Mouse (Mus musculus) MEL (cell line): ENCODE measurements around the gene Grin2b. TPM values are rescaled to one million over a fixed set of nuclear protein-coding genes. Genes with fewer than 3 reads are reported as not detected.

ENCODE experiments used
- DNase-seq: peaks from one replicate; pipeline ENCODE4 v3.0.0; 2011; ENCODE audit warnings: low read depth, low spot score
- H3K27ac ChIP-seq: 2 replicates; pipeline ENCODE4 v1.5.1; 2012; ENCODE audit warnings: low read depth, mild to moderate bottlenecking, control low read depth, low read length, moderate library complexity; ENCODE audit not compliant: control insufficient read depth
- H3K27me3 ChIP-seq, 2 experiments: fragments of 150-350 bp in 1 of 2; sonication (generic) in 1 of 2; 2 replicates each; pipeline ENCODE4 v1.6.1; 2012; ENCODE audit warnings: low read length in 2 of 2, mild to moderate bottlenecking in 2 of 2, improper control_type of control experiment in 1 of 2, moderate library complexity in 1 of 2; ENCODE audit not compliant: insufficient read depth in 2 of 2, control insufficient read depth in 1 of 2
- H3K36me3 ChIP-seq, 2 experiments: 2 replicates each; pipeline ENCODE4 v1.6.1; 2012 to 2014; ENCODE audit warnings: low read length in 2 of 2, improper control_type of control experiment in 1 of 2, inconsistent platforms in 1 of 2, mild to moderate bottlenecking in 1 of 2; ENCODE audit not compliant: insufficient read depth in 2 of 2, control insufficient read depth in 1 of 2
- H3K4me1 ChIP-seq, 2 experiments: fragments of 150-350 bp in 1 of 2; sonication (generic) in 1 of 2; 2 replicates each; pipeline ENCODE4 v1.6.1; 2012; ENCODE audit warnings: low read length in 2 of 2, improper control_type of control experiment in 1 of 2, mild to moderate bottlenecking in 1 of 2; ENCODE audit not compliant: insufficient read depth in 2 of 2, control insufficient read depth in 1 of 2
- H3K4me3 ChIP-seq, 2 experiments: fragments of 150-350 bp in 1 of 2; sonication (generic) in 1 of 2; 2 replicates each; pipeline ENCODE4 v1.5.1; 2012; ENCODE audit warnings: low read depth in 2 of 2, low read length in 2 of 2, mild to moderate bottlenecking in 2 of 2, moderate library complexity in 2 of 2, control low read depth in 1 of 2, improper control_type of control experiment in 1 of 2; ENCODE audit not compliant: control insufficient read depth in 1 of 2, insufficient read depth in 1 of 2
- H3K79me2 ChIP-seq: 2 replicates; pipeline ENCODE4 v1.6.1; 2012; ENCODE audit warnings: mild to moderate bottlenecking, low read length, moderate library complexity; ENCODE audit not compliant: control insufficient read depth, poor library complexity, insufficient read depth
- H3K9ac ChIP-seq: 2 replicates; pipeline ENCODE4 v1.6.1; 2012; ENCODE audit warnings: low read depth, mild to moderate bottlenecking, control low read depth, low read length, moderate library complexity; ENCODE audit not compliant: control insufficient read depth, poor library complexity, severe bottlenecking
- H3K9me3 ChIP-seq: fragments of 150-350 bp; sonication (generic); replicated peaks from 2 replicates; pipeline ENCODE4 v1.6.1; 2012; ENCODE audit warnings: mild to moderate bottlenecking, low read length, improper control_type of control experiment, moderate library complexity; ENCODE audit not compliant: insufficient read depth
- BHLHE40 ChIP-seq: IDR thresholded peaks from 2 replicates; pipeline ENCODE4 v1.6.1; 2012; ENCODE audit warnings: low read depth, mild to moderate bottlenecking, inconsistent platforms, low read length, improper control_type of control experiment, borderline replicate concordance
- CHD1 ChIP-seq: IDR thresholded peaks from 2 replicates; pipeline ENCODE4 v1.6.1; 2012; ENCODE audit warnings: low read depth, mild to moderate bottlenecking, inconsistent platforms, low read length, improper control_type of control experiment
- CHD2 ChIP-seq: IDR thresholded peaks from 2 replicates; pipeline ENCODE4 v1.6.1; 2011; ENCODE audit warnings: low read length, improper control_type of control experiment
- CTCF ChIP-seq, 3 experiments: IDR thresholded peaks in 2 of 3; conservative IDR thresholded peaks in 1 of 3; 2 replicates each; pipeline ENCODE4 v1.5.1; 2011 to 2012; ENCODE audit warnings: low read length in 3 of 3, low read depth in 2 of 3, mild to moderate bottlenecking in 2 of 3, improper control_type of control experiment in 1 of 3, inconsistent platforms in 1 of 3, mixed read lengths in 1 of 3, moderate library complexity in 1 of 3; ENCODE audit not compliant: control insufficient read depth in 1 of 3, insufficient read depth in 1 of 3, poor library complexity in 1 of 3, severe bottlenecking in 1 of 3
- ELF1 ChIP-seq: IDR thresholded peaks from 2 replicates; pipeline ENCODE4 v1.6.1; 2014; ENCODE audit warnings: low read depth, mild to moderate bottlenecking, inconsistent platforms, low read length, improper control_type of control experiment, moderate library complexity
- EP300 ChIP-seq, 2 experiments: IDR thresholded peaks; 2 replicates each; pipeline ENCODE4 v1.6.1; 2011; ENCODE audit warnings: improper control_type of control experiment in 2 of 2, low read length in 2 of 2, low read depth in 1 of 2, mild to moderate bottlenecking in 1 of 2
- ETS1 ChIP-seq: IDR thresholded peaks from 2 replicates; pipeline ENCODE4 v1.6.1; 2012; ENCODE audit warnings: low read depth, mild to moderate bottlenecking, inconsistent platforms, low read length, improper control_type of control experiment, moderate library complexity
- GATA1 ChIP-seq: IDR thresholded peaks from 2 replicates; pipeline ENCODE4 v1.6.1; 2011; ENCODE audit warnings: low read depth, low read length, improper control_type of control experiment
- HCFC1 ChIP-seq: IDR thresholded peaks from 2 replicates; pipeline ENCODE4 v1.6.1; 2012; ENCODE audit warnings: low read depth, mild to moderate bottlenecking, inconsistent platforms, low read length, improper control_type of control experiment, moderate library complexity
- JUND ChIP-seq: IDR thresholded peaks from 2 replicates; pipeline ENCODE4 v1.6.1; 2011; ENCODE audit warnings: low read depth, mild to moderate bottlenecking, improper control_type of control experiment, low read length
- MAX ChIP-seq: IDR thresholded peaks from 2 replicates; pipeline ENCODE4 v1.6.1; 2011; ENCODE audit warnings: low read length, improper control_type of control experiment
- MEF2A ChIP-seq: IDR thresholded peaks from 2 replicates; pipeline ENCODE4 v1.6.1; 2014; ENCODE audit warnings: low read depth, mild to moderate bottlenecking, inconsistent platforms, low read length, improper control_type of control experiment; ENCODE audit not compliant: poor library complexity, insufficient replicate concordance, severe bottlenecking; ENCODE audit errors: extremely low read depth
- MYC ChIP-seq: IDR thresholded peaks from 2 replicates; pipeline ENCODE4 v1.6.1; 2011; ENCODE audit warnings: low read depth, mild to moderate bottlenecking, low read length, improper control_type of control experiment, moderate library complexity
- NELFE ChIP-seq: IDR thresholded peaks from 2 replicates; pipeline ENCODE4 v1.6.1; 2011; ENCODE audit warnings: low read depth, low read length, improper control_type of control experiment
- POLR2AphosphoS2 ChIP-seq: IDR thresholded peaks from 2 replicates; pipeline ENCODE4 v1.6.1; 2011; ENCODE audit warnings: low read length, improper control_type of control experiment
- POLR2AphosphoS5 ChIP-seq: IDR thresholded peaks from 2 replicates; pipeline ENCODE4 v1.6.1; 2012; ENCODE audit warnings: low read depth, borderline replicate concordance, mild to moderate bottlenecking, inconsistent platforms, low read length, moderate library complexity, mixed read lengths
- RAD21 ChIP-seq: IDR thresholded peaks from 2 replicates; pipeline ENCODE4 v1.6.1; 2011; ENCODE audit warnings: mild to moderate bottlenecking, low read depth, low read length, improper control_type of control experiment
- RCOR1 ChIP-seq: IDR thresholded peaks from 2 replicates; pipeline ENCODE4 v1.6.1; 2012; ENCODE audit warnings: low read depth, mild to moderate bottlenecking, inconsistent platforms, low read length, improper control_type of control experiment
- SMC3 ChIP-seq: IDR thresholded peaks from 2 replicates; pipeline ENCODE4 v1.6.1; 2011; ENCODE audit warnings: low read depth, low read length, improper control_type of control experiment
- TAL1 ChIP-seq: IDR thresholded peaks from 2 replicates; pipeline ENCODE4 v1.6.1; 2012; ENCODE audit warnings: mild to moderate bottlenecking, inconsistent platforms, low read length, moderate library complexity, mixed read lengths
- TCF12 ChIP-seq: IDR thresholded peaks from 2 replicates; pipeline ENCODE4 v1.6.1; 2014; ENCODE audit warnings: low read depth, mild to moderate bottlenecking, inconsistent platforms, low read length, improper control_type of control experiment, moderate library complexity
- UBTF ChIP-seq: IDR thresholded peaks from 2 replicates; pipeline ENCODE4 v1.6.1; 2012; ENCODE audit warnings: low read depth, mild to moderate bottlenecking, inconsistent platforms, low read length, improper control_type of control experiment, moderate library complexity, borderline replicate concordance; ENCODE audit not compliant: insufficient read depth
- USF2 ChIP-seq, 2 experiments: IDR thresholded peaks; 2 replicates each; pipeline ENCODE4 v1.6.1; 2011 to 2012; ENCODE audit warnings: improper control_type of control experiment in 2 of 2, low read length in 2 of 2, borderline replicate concordance in 1 of 2, inconsistent platforms in 1 of 2, low read depth in 1 of 2, mild to moderate bottlenecking in 1 of 2; ENCODE audit not compliant: insufficient read depth in 1 of 2
- ZMIZ1 ChIP-seq: IDR thresholded peaks from 2 replicates; pipeline ENCODE4 v1.6.1; 2012; ENCODE audit warnings: low read depth, mild to moderate bottlenecking, inconsistent platforms, low read length, improper control_type of control experiment, moderate library complexity
- polyA plus RNA-seq, 2 experiments: library from polyadenylated mRNA; stranded (reverse) in 1 of 2; unstranded in 1 of 2; fragments of >175 nt in 1 of 2; fragments of >200 nt in 1 of 2; gene quantifications; 2 replicates each; pipeline versions ENCODE4 v1.2.1 to v1.2.4; 2012; ENCODE audit warnings: low replicate concordance in 2 of 2, low read depth in 1 of 2; ENCODE audit not compliant: insufficient read length in 2 of 2, insufficient read depth in 1 of 2, missing spikeins in 1 of 2
- total RNA-seq: library from RNA; depleted of rRNA; stranded (reverse); fragments of 300-350 nt; gene quantifications from 2 replicates; pipeline ENCODE4 v1.2.3, GENCODE M21; 2012

The Grin2b gene
- total and polyA plus RNA-seq, 3 experiments, result not detected

GRCm38 (mm10) chr6:135691561-135691960 is 481.8 kb downstream of the Grin2b start:
- TF ChIP-seq CTCF (IDR thresholded peaks at IDR 0.05 in 2 of 3, conservative IDR thresholded peaks at IDR 0.05 in 1 of 3; ENCODE audit: control insufficient read depth in 1 of 3, insufficient read depth in 1 of 3, low read depth in 2 of 3, low read length in 3 of 3, poor library complexity in 1 of 3, severe bottlenecking in 1 of 3), result peak; percentile 3 to 30 (median 18); a peak in 3 of 6 replicates
- TF ChIP-seq JUND, result no peak
- TF ChIP-seq ETS1, result no peak
- TF ChIP-seq ELF1, result no peak
- TF ChIP-seq RAD21, result peak; percentile 8
- 0 out of 2 replicates have a peak, but pooled peaks have one; percentile 3 for TF ChIP-seq SMC3
- TF ChIP-seq ZMIZ1, result no peak
- TF ChIP-seq USF2 (IDR thresholded peaks at IDR 0.05; ENCODE audit: borderline replicate concordance in 1 of 2, insufficient read depth in 1 of 2, low read depth in 1 of 2, low read length in 2 of 2), result no peak
- TF ChIP-seq CHD1, result no peak
- no peaks in the 10 kb centered on the region for H3K36me3 ChIP-seq
- no peaks in the 10 kb centered on the region for H3K9me3 ChIP-seq

GRCm38 (mm10) chr6:135687926-135688325 is 485.4 kb downstream of the Grin2b start:
- H3K27ac ChIP-seq, result no peak overlapping the region
- no peak overlapping the region for H3K9ac ChIP-seq

More at GRCm38 (mm10) chr6:135691561-135691960, 481.8 kb downstream of the Grin2b start:
- Histone ChIP-seq H3K9ac (no peak overlapping the region), H3K79me2 (no peaks in the 10 kb centered on the region), H3K27ac (no peak overlapping the region), H3K4me1 (no peaks in the 10 kb centered on the region), H3K27me3 (no peaks in the 10 kb centered on the region), H3K4me3 (no peak overlapping the region)
- DNase-seq, result peak; percentile 21

GRCm38 (mm10) chr6:135684206-135684605 is 489.1 kb downstream of the Grin2b start:
- Histone ChIP-seq H3K9me3 (no peaks in the 10 kb centered on the region), H3K9ac (no peak overlapping the region), H3K27ac (no peak overlapping the region), H3K4me1 (no peaks in the 10 kb centered on the region), H3K36me3 (no peaks in the 10 kb centered on the region), H3K4me3 (no peak overlapping the region), H3K27me3 (no peaks in the 10 kb centered on the region), H3K79me2 (no peaks in the 10 kb centered on the region)
- no peak for DNase-seq
- TF ChIP-seq JUND, result no peak
- no peak for TF ChIP-seq NELFE
- TF ChIP-seq POLR2AphosphoS2, result no peak
- TF ChIP-seq GATA1, result no peak
- TF ChIP-seq MAX, result no peak
- TF ChIP-seq MYC, result no peak
- TF ChIP-seq MEF2A, result no peak
- TF ChIP-seq ELF1, result no peak
- no peak for TF ChIP-seq HCFC1
- no peak for TF ChIP-seq UBTF
- TF ChIP-seq TAL1, result no peak
- no peak for TF ChIP-seq CHD2
- no peak for TF ChIP-seq EP300 (IDR thresholded peaks at IDR 0.05; ENCODE audit: low read depth in 1 of 2, low read length in 2 of 2)
- no peak for TF ChIP-seq RCOR1
- no peak for TF ChIP-seq SMC3
- no peak for TF ChIP-seq BHLHE40
- TF ChIP-seq TCF12, result no peak
- no peak for TF ChIP-seq CTCF (IDR thresholded peaks at IDR 0.05 in 2 of 3, conservative IDR thresholded peaks at IDR 0.05 in 1 of 3; ENCODE audit: control insufficient read depth in 1 of 3, insufficient read depth in 1 of 3, low read depth in 2 of 3, low read length in 3 of 3, poor library complexity in 1 of 3, severe bottlenecking in 1 of 3)

More at GRCm38 (mm10) chr6:135687926-135688325, 485.4 kb downstream of the Grin2b start:
- no peak for TF ChIP-seq ETS1
- no peak for TF ChIP-seq POLR2AphosphoS5
- no peak for TF ChIP-seq MEF2A
- TF ChIP-seq UBTF, result no peak
- no peak for TF ChIP-seq EP300 (IDR thresholded peaks at IDR 0.05; ENCODE audit: low read depth in 1 of 2, low read length in 2 of 2)
- TF ChIP-seq USF2 (IDR thresholded peaks at IDR 0.05; ENCODE audit: borderline replicate concordance in 1 of 2, insufficient read depth in 1 of 2, low read depth in 1 of 2, low read length in 2 of 2), result no peak
- Histone ChIP-seq H3K36me3 (no peaks in the 10 kb centered on the region), H3K4me3 (no peak overlapping the region), H3K9me3 (no peaks in the 10 kb centered on the region), H3K27me3 (no peaks in the 10 kb centered on the region), H3K79me2 (no peaks in the 10 kb centered on the region), H3K4me1 (no peaks in the 10 kb centered on the region)
- no peak for DNase-seq
